Mouse (Mus musculus) brain, embryonic 14.5 days (tissue): ENCODE data around the gene Mustn1.

Experiments used
- CTCF ChIP-seq: fragments of 200-500 bp; IDR thresholded peaks from 2 replicates; pipeline ENCODE4 v1.5.1; 2012; ENCODE audit warnings: inconsistent platforms, mild to moderate bottlenecking, moderate library complexity, borderline replicate concordance; ENCODE audit not compliant: insufficient read depth, insufficient read length; ENCODE audit errors: extremely low read depth
- POLR2A ChIP-seq: fragments of 200-500 bp; IDR thresholded peaks from 2 replicates; pipeline ENCODE4 v1.6.1; 2012; ENCODE audit warnings: mild to moderate bottlenecking, inconsistent platforms, borderline replicate concordance; ENCODE audit not compliant: poor library complexity, insufficient read depth, insufficient read length, severe bottlenecking; ENCODE audit errors: extremely low read depth

DNA sequence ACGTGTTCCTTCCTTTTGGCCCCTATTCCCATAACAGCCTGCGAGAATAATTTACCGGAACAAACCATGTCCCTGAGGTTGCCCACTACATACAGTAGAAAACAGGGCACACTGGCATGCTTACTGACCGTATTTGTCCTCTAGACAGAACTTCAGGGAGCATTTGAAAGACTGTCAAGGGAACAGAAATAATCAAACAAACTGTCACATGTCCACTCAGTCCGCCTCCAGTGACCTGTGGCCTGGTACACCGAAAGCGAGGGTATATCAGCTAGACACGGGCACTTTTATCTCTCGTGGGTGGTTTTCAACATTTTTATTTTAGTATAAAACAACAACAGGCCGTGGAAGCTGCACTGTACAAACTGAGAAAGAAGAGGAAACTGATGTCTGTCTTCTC lies 10.2 kb upstream of the Mustn1 start:
- TF ChIP-seq CTCF, result no peak
- no peak for TF ChIP-seq POLR2A
